Mouse (Mus musculus) midbrain, embryonic 11.5 days (tissue): ENCODE data around the gene Cryl1. TPM values are rescaled to one million over a fixed set of nuclear protein-coding genes. Genes with fewer than 3 reads are reported as not detected.
A peak's percentile ranks its signal among the peaks of the same experiment; 100 is the strongest.

Source experiments
- ATAC-seq: fragments of 200-750 bp; cut with Nextera tagmentation; 2 replicates; pipeline ENCODE4 v1.8.0; 2017; ENCODE audit warnings: moderate TSS enrichment, moderate library complexity; ENCODE audit not compliant: low FRiP score
- DNase-seq: peaks from one replicate; pipeline ENCODE4 v3.0.0; 2015; ENCODE audit warnings: low spot score; ENCODE audit errors: missing footprints
- H3K27ac ChIP-seq: fragments of 300-500 bp; sonication (generic); 2 replicates; pipeline ENCODE4 v1.5.1; 2014; ENCODE audit warnings: low read depth, low read length
- H3K27me3 ChIP-seq: fragments of 300-500 bp; sonication (generic); 2 replicates; pipeline ENCODE4 v1.6.1; 2014; ENCODE audit warnings: mild to moderate bottlenecking, low read length, moderate library complexity, mixed read lengths; ENCODE audit not compliant: control insufficient read depth, insufficient read depth
- H3K36me3 ChIP-seq: fragments of 300-500 bp; sonication (generic); 2 replicates; pipeline ENCODE4 v1.6.1; 2014; ENCODE audit warnings: mild to moderate bottlenecking, low read length, moderate library complexity, mixed read lengths; ENCODE audit not compliant: control insufficient read depth, insufficient read depth
- H3K4me1 ChIP-seq: fragments of 300-500 bp; sonication (generic); 2 replicates; pipeline ENCODE4 v1.6.1; 2014; ENCODE audit warnings: low read length; ENCODE audit not compliant: control insufficient read depth, insufficient read depth
- H3K4me2 ChIP-seq: fragments of 300-500 bp; sonication (generic); 2 replicates; pipeline ENCODE4 v1.6.1; 2014; ENCODE audit warnings: mild to moderate bottlenecking, moderate library complexity
- H3K4me3 ChIP-seq: fragments of 300-500 bp; sonication (generic); 2 replicates; pipeline ENCODE4 v1.5.1; 2014; ENCODE audit warnings: low read depth, low read length
- H3K9ac ChIP-seq: fragments of 300-500 bp; sonication (generic); 2 replicates; pipeline ENCODE4 v1.6.1; 2014; ENCODE audit warnings: low read length
- H3K9me3 ChIP-seq: fragments of 300-500 bp; sonication (generic); 2 replicates; pipeline ENCODE4 v1.6.1; 2016; ENCODE audit warnings: low read length; ENCODE audit not compliant: control insufficient read depth
- WGBS: fragments of 180-500 bp; shearing (Covaris S2); extraction: QIAGEN DNeasy Blood & Tissue Kit; methylation state at CpG from one replicate; pipeline ENCODE4 v1.1.7; 2014; 5-methylcytosine and 5-hydroxymethylcytosine counted together
- polyA plus RNA-seq: library from polyadenylated mRNA; unstranded; fragments of >200 nt; fragmentation: Nextera tagmentation; extraction: Ambion mirVana; gene quantifications from 2 replicates; pipeline ENCODE4 v1.2.1, GENCODE M21; 2014

Gene Cryl1
- polyA plus RNA-seq, 1 experiment from 2014 or later = 8.2 TPM

DNA sequence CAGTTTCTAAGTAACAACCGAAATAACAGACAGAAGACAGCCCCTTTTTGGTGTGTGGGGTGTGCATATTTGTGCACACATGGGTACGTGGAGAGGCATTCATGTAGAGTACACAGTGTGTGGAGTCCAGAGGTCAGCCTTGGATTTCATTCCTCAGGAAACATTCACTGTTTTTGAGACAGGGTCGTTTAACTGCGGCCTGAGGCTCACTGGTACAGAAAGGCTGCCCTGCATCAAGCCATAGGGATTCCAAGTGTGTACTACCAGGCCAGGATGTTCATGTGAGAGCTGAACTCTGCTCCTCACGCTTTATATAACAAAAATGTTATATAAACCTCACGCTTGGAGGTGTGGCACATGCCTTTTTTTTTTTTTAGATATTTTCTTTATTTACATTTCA lies 34.5 kb downstream of the Cryl1 start:
- Histone ChIP-seq H3K27ac (no peak overlapping the region), H3K4me2 (no peak overlapping the region), H3K36me3 (no peaks in the 10 kb centered on the region), H3K4me1 (no peaks in the 10 kb centered on the region), H3K27me3 (no peaks in the 10 kb centered on the region), H3K4me3 (no peak overlapping the region), H3K9ac (no peak overlapping the region), H3K9me3 (no peaks in the 10 kb centered on the region)
- ATAC-seq = no peak
- DNase-seq = no peak
- 86% methylated on average over 6 of the region's 6 CpGs for WGBS

DNA sequence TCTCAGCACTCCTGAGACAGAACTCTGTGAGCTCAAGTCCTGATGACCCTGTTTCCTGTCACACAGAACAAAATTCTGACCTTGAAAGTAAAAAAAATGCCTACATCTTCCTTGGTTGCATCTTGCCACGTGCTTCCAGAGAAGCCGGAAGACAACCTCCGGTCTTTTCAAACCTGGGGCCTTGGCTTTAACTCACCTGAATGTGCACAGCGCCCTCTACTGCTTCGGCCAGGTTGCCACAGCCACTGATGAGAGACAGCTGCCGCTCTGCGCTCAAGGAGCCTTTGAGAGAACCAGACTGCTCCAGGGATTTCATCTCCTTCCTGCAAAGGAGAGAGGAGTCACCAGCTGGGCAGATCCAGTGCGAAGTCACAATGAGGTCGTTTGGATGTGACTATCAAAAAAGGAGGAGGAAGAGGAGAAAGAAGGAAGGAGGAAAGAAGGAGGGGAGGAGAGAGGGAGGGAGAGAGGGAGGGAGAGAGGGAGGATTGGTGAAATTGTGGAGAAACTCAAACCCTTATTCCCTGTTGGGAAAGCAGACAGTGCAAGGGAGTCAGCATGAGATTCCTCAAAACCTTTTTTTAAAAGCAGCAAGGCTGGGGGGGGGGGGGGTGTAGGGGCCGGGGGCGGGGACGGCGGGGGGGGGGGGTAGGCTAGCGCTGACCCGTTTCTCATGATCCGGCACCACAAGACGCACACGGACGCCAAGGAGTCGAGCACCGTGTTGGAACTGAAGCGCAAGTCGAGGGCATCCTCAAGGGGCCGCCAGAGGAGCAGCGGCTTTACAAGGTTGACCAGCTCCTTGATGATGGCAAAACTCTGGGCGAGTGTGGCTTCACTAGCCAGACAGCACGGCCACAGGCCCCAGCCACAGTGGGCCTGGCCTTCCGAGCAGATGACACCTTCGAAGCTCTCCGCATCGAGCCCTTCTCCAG lies 35.3 kb downstream of the Cryl1 start:
- no peaks in the 10 kb centered on the region for H3K36me3 ChIP-seq
- no peaks in the 10 kb centered on the region for H3K27me3 ChIP-seq
- H3K4me2 ChIP-seq = peak overlapping the region; percentile 27; the same call in 1 of the 2 replicates
- 0 out of 2 replicates have a peak overlapping the region, but pooled peaks have one; percentile 9 for H3K9ac ChIP-seq
- H3K4me1 ChIP-seq = no peaks in the 10 kb centered on the region
- no peak overlapping the region for H3K27ac ChIP-seq
- ATAC-seq (peak; percentile 57; the same call in 1 of the 2 replicates), DNase-seq (peak; percentile 97)
- WGBS = 10% methylated on average over 27 of the region's 31 CpGs
- no peaks in the 10 kb centered on the region for H3K9me3 ChIP-seq
- no peak overlapping the region for H3K4me3 ChIP-seq

DNA sequence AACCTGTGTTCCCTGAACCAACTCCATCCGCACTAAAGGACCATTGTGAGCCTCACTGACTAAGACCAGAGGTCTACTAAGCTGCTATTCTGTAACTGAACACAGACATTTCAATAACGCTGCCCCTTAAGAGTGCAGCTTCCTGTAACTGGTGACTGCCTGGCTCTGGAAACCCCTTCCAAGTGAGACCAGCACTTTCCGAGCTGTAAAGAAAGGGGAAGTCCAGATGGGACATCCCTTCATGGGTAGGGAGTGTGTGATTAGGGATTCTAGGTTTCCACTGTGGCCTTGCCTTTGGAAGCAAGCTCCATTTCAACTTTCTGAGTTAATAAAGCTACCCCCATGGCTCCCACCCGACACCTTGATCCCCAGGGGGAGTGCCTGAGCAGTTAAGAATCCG lies 41.3 kb downstream of the Cryl1 start:
- Histone ChIP-seq H3K27me3 (no peaks in the 10 kb centered on the region), H3K4me1 (no peaks in the 10 kb centered on the region), H3K36me3 (no peaks in the 10 kb centered on the region), H3K4me3 (no peak overlapping the region), H3K9me3 (no peaks in the 10 kb centered on the region), H3K9ac (no peak overlapping the region), H3K27ac (no peak overlapping the region), H3K4me2 (no peak overlapping the region)
- ATAC-seq (no peak), DNase-seq (peak; percentile 45)
- WGBS = 80% methylated on average over 5 of the region's 5 CpGs

GRCm38 (mm10) chr14:57351521-57352235 lies 46.7 kb downstream of the Cryl1 start:
- Histone ChIP-seq H3K27ac (no peak overlapping the region), H3K36me3 (no peaks in the 10 kb centered on the region), H3K4me3 (no peak overlapping the region), H3K9ac (no peak overlapping the region), H3K9me3 (no peaks in the 10 kb centered on the region), H3K4me2 (no peak overlapping the region), H3K27me3 (no peaks in the 10 kb centered on the region), H3K4me1 (peaks cover 2% of the 10 kb centered on the region; the same call in 1 of the 2 replicates)
- ATAC-seq = peak; percentile 52; the same call in 1 of the 2 replicates
- no peak for DNase-seq
- WGBS = 68% methylated on average over 7 of the region's 7 CpGs

DNA sequence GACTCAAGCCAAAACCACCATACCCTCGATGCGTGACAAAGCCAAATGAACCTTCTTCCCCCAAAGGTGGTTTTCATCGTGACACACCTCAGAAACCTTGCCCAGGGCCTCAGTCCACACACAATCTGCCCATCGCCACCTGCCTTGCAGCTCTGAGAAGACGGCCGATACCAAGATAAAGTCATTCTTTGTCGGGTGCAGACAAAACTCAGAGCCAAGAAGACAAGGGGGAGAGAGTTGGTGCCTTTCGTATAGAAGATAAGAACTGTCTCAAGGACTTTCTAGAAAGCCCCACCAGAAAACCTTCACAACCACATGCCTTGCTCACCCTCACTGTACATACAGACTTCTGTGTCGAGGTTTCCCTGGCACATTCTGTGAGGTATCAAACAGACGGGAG lies 48.4 kb downstream of the Cryl1 start:
- Histone ChIP-seq H3K4me3 (no peak overlapping the region), H3K27me3 (no peaks in the 10 kb centered on the region), H3K36me3 (no peaks in the 10 kb centered on the region), H3K9me3 (no peaks in the 10 kb centered on the region), H3K4me1 (peaks cover 2% of the 10 kb centered on the region; the same call in 1 of the 2 replicates), H3K27ac (no peak overlapping the region), H3K9ac (no peak overlapping the region), H3K4me2 (no peak overlapping the region)
- WGBS = 81% methylated on average over 10 of the region's 10 CpGs
- no peak for DNase-seq
- ATAC-seq = no peak

DNA sequence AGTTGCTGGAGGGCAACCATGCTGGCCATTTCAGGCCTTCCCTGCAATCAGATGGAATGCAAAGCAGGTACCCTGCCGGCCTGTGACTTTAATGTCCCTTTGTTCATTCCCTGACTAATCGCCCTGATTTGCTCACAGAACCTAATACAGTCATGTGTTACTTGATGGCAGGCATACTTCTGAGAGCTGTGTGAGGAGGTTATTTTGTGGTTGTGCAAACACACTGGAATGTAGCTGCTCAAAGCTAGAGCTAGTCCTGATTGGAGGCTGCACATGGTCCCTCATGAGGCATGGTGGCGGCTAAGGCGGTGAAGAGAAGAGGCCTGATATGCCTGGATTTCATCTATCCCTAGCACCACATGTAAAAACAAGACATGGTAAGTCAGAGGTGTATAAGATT lies 50.2 kb downstream of the Cryl1 start:
- no peak overlapping the region for H3K4me3 ChIP-seq
- 66% methylated on average over 4 of the region's 4 CpGs for WGBS
- no peaks in the 10 kb centered on the region for H3K36me3 ChIP-seq
- no peaks in the 10 kb centered on the region for H3K9me3 ChIP-seq
- no peak overlapping the region for H3K9ac ChIP-seq
- DNase-seq = no peak
- peaks cover 7% of the 10 kb centered on the region; the same call in 1 of the 2 replicates for H3K4me1 ChIP-seq
- no peak overlapping the region for H3K27ac ChIP-seq
- H3K4me2 ChIP-seq = no peak overlapping the region
- ATAC-seq = no peak
- no peaks in the 10 kb centered on the region for H3K27me3 ChIP-seq

DNA sequence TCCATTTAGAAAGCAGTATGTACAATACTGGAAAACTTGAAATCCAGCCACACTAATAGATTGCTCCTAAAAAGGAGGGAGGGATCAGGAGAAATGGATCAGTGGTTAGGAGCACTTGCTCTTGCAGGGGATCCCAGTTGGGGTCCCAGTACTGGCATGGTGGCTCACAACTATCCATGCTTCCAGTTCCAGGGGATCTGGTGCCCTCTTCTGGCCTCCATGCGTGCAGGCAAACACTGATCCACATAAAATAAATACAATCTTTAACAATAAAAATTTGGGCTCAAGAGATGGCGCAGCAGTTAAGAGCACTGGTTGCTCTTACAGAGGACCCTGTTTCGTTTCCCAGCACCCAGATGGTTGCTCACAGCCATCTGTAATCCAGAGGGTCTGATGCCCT lies 52.2 kb downstream of the Cryl1 start:
- peaks cover 5% of the 10 kb centered on the region; the same call in 1 of the 2 replicates for H3K4me1 ChIP-seq
- no peaks in the 10 kb centered on the region for H3K9me3 ChIP-seq
- H3K4me2 ChIP-seq = no peak overlapping the region
- no peak overlapping the region for H3K27ac ChIP-seq
- H3K36me3 ChIP-seq = no peaks in the 10 kb centered on the region
- 90% methylated on average over 3 of the region's 3 CpGs for WGBS
- DNase-seq (no peak), ATAC-seq (no peak)
- no peak overlapping the region for H3K9ac ChIP-seq
- no peaks in the 10 kb centered on the region for H3K27me3 ChIP-seq
- no peak overlapping the region for H3K4me3 ChIP-seq

- Histone ChIP-seq H3K27me3 (no peaks in the 10 kb centered on the region), H3K4me3 (no peak overlapping the region), H3K36me3 (no peaks in the 10 kb centered on the region), H3K9ac (no peak overlapping the region), H3K4me1 (peaks cover 5% of the 10 kb centered on the region; the same call in 1 of the 2 replicates), H3K27ac (no peak overlapping the region), H3K9me3 (no peaks in the 10 kb centered on the region), H3K4me2 (no peak overlapping the region)
- ATAC-seq = no peak
- no peak for DNase-seq
- WGBS = 78% methylated on average over 25 of the region's 25 CpGs
Observed at GRCm38 (mm10) chr14:57344781-57345492, 53.4 kb downstream of the Cryl1 start.
